Mouse (Mus musculus) olfactory bulb, adult 2 months (tissue): ENCODE data around the gene Aco2.

ENCODE experiments used
- CTCF ChIP-seq: fragments of 200-500 bp; IDR thresholded peaks from 2 replicates; pipeline ENCODE4 v1.5.1; 2012; ENCODE audit warnings: low read depth, mild to moderate bottlenecking, low read length, moderate library complexity; ENCODE audit not compliant: insufficient read depth
- POLR2A ChIP-seq: fragments of 200-500 bp; IDR thresholded peaks from 2 replicates; pipeline ENCODE4 v1.6.1; 2012; ENCODE audit warnings: mild to moderate bottlenecking, low read depth, low read length, moderate library complexity; ENCODE audit not compliant: insufficient read depth

GRCm38 (mm10) chr15:81864238-81864637 lies 7.9 kb upstream of the Aco2 start:
- TF ChIP-seq POLR2A (no peak), CTCF (no peak)
